Mouse (Mus musculus) ZHBTc4 (cell line): ENCODE measurements around the gene Dennd1b.

Experiments used
- DNase-seq: peaks from one replicate; pipeline ENCODE4 v3.0.0-alpha.2; 2011; ENCODE audit warnings: low read depth, low spot score

The Dennd1b gene

DNA sequence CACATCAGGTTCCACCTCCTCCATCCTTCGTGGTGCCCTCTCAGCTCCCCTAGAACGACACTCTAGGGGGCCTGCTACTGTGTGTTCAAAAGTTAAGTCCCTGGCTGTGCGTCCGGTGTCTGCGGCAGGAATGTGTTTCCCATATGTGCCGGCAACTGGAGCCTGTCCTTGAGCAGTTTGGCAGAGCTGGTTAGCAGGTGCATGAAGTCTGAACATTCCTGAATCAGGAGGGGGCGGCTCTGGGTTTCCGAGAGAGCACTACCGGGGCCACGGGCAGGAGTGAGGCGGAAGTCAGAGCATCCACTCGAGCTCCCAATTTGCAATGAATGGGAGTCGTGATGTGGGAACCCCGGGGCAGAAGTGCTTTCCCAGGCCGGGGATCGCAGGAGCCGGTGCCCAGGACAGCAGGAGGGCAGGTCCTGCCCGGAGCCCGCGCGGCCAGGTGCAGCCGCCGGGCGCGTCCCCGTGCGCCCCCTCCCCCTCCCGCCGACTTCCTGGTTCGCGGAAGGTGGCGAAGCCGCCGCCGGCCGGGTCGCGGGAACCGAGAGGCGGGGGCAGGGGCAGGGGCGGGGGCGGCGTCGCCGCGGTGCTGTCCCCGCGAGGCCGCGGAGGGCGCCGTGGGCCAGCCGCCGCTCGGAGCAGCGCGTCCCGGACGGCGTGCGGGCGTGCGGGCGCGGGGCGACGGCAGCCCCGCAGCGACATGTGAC, at the start of gene Dennd1b:
Dennd1b (plus strand) TSS at position 275 of the 707 bp plus-strand sequence.
- peak; percentile 91 for DNase-seq

DNA sequence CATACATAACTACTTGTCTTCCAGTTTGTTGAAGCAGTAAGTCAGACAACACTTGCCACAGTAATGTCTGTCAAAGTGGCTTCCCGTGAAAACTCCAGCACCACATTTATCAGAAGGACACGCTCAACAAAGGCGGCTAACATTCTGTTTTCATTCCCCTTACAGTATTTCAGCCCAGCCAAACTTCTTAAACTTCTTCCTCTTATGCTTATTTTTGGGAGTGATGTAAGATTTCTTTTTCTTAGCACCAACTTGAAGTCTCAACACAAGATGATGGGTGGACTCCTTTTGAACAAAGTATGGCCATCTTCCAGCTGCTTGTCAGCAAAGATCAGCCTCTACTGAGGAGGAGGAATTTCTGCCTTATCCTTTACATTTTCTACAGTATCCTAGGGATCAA, 47.6 kb upstream of the Dennd1b start:
- DNase-seq, result no peak

DNA sequence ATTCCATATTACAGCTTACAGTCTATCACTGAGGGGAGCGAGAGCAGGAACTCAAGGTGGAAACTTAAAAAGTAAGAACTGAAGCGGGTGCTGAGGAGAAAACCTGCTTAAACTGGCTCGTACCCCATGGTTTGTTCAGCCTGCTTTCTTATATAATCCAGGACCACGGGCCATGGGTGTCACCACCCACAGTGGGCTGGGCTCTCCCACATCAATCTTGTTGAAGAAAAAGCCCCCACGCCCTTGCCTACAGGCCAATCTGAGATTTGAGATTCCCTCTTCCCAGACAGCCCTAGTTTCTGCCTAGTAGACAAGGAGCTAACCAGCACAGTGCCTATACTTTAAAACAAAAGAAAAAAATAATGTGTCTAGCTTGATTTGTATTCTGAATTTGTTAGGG, 43.6 kb upstream of the Dennd1b start:
- no peak for DNase-seq

DNA sequence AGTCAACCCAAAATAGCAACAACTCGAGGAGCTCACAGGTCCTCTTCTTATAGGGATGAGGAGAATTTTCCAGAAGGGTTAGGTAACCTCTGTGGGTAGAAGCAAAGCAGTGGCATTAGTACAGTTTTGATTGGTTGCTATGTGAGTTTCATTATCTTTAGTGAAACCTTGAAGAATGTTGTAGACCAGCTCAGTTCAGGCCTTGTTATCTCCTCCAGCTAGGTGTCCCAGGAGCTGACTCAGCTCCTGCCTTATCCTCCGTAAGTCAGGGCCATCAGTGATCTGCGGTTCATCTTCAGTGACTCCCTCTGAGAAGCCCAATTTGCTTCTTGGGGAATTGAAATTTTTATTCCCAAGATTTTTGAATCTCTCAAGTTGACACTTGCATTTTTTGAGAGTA, 43.2 kb upstream of the Dennd1b start:
- DNase-seq, result no peak

DNA sequence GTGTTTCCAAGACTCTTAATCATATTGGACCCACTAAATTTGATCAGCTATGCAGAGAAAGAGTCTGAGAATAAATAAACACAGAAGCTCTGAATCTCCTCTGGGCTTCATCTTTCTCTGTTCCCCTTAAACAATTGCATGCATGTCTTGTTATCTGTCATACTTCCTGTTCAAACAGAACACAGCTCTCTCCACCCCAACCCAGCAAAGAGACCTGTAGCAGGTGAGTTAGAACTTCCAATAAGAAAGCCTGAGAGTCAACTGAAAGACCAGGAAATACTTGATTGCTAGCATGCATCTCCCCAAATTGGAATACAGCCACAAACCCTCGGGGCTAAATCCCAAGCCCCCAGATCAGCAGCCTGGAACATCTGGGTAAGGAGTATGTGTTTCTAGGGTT, 42.4 kb upstream of the Dennd1b start:
- no peak for DNase-seq

DNA sequence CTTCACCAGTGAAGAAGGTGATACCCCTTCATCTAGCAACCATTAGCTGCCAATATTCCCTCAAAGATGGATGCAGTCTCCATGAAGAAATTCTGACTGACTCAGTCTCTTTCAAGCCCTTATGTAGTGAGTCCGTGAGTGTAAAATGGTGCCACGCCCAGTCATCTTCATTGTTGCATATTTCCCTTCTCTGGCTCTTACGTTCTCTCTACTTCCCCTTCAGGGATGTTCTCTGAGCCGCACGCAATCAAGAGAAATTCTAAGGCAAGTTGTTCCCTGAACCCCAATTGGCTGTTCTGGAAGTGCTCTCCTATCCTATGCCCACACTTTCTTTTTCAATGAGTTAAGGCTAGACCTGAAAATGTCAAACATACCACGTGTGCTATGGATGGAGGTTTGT, 40.3 kb upstream of the Dennd1b start:
- no peak for DNase-seq

DNA sequence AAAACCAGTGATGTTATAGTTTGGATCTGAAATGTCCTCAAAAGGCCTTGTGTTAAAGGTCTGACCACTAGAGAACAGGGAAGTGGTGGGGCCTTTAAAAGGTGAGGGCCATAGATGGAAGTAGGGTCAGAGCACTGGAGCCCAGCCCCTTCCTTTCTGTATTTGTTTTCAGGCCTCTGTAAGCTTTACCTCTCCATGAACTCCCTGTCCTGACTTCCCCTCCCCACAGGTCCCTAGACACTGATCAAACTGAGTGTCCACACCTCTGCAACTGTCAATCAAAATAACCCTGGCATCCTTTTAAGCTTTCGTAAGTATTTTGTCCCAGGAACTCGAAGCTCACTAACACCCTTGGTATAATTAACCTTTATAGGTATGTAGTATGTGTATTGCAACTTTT, 39.0 kb upstream of the Dennd1b start:
- no peak for DNase-seq

DNA sequence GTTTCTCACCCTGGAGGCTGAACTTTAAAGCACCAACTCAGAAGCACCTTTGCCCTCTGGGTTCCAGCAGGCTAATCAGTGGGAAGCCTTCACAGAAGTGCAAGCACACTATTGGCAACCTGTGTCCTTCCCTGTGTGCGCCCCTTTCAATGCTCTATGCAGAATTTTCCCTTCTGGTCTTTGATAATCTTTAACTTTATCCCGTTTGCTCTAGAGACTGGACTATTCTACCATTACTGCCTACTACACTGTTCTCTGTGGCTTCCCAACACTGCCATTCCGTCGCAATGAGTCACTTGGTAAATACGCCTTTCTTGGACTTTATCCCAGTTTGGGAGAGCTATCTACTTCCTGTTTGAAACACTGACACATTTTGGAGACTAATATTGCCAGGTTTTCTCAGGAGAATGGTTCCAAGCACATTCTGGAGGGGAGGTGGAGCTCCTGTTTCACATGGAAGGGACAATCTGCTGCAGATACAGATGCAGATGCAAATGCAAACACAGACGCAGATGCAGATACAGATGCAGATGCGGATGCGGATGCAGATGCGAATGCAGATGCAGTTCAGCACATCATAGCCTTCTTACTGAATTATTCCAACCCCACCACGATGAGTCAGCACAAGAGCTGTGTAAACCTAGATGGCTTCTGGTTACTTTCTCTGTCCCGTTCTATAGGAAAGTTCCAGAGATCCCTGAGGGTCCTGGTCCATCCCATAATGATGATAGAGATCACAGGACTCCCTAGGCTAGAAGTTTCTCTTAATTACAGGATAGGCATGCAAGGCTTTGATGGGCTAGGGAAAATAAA, 34.4 kb upstream of the Dennd1b start:
- no peak for DNase-seq

DNA sequence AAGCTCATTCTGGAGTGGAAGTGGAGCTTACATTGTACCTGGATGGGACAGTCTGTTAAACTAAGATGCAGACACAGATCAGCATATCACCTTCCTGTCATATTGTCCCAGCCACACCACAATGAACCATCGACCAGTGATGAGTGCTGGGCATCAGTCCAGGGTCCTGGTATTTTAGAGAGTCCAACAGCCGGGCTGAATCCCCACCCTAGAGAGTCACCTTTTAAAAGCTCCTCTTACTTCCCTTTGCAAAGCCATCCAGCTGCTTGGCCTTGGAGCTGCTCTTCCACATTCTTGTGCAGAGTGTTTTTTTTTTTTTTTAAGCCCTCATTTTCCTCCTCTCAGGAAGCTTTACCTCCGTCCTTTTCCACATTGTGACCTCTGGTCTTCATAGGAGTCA, 33.2 kb upstream of the Dennd1b start:
- DNase-seq, result peak; percentile 12

DNA sequence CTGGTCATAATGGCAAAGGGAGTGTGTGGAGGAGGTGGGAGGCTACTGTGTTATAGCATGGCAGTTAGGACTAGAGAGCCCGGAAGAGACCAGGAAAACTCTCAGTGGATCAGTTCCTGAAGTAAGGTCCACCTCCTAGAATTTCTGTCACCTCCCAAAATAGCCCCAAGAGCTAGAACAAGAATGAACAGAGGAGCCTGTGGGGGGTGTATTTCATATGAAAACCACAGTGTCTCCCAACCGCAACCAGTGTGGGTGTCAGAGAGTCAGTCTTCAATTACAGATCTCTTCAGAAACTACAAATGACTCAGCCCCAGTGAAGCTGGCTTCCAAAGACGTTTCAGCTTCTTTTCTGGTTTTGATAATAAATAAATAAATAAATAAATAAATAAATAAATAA, 32.4 kb upstream of the Dennd1b start:
- DNase-seq, result no peak

DNA sequence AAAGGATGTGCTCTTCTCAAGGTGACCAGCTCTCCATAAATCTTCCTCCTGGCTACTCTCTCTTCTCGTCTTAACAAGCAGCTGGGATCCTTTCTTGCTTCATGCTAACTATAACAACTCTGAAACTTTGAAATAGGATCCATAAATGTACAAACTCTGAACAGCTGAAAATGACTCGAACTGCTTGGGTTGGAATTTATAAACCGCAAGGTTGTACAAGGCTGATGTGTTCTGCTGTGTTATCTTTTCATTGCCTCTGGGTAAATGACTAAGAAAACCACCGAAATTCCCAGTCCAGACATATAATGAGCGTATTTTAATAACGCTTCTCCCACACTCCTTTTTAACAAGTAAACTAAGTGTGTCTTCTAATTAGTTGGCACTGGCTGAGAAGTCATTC, 27.1 kb upstream of the Dennd1b start:
- DNase-seq, result no peak

DNA sequence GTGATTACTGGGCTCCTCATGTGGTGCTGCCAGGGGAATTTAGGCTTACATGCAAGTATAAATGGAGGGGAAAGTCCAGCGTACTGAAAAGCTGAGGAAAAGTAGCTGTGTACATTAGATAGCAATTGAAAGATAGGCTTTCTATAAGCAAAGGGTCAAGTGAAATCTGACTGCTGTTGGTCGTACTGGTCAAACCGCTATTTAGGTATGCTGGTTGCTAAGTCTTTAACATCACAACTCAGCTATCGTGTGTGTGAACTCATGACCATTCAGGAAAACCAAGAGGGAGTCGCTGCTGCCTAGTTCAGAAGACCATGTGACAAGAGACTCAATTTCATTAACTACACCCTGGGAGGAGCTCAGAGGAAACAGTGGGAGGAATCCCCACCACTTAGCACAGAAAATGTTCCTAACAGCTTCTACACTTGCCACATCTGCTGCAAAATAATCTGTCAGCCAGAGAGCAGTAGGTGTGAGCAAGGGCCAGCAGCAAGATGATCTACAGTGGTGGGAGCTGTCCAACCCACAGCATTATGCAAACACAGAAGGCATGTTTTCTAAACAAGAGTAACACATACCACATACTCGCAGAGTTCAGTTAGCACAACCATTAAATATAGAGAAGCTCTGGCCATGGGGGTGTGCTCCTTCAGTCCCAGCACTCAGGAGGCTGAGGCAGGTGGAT, 25.4 kb upstream of the Dennd1b start:
- peak; percentile 21 for DNase-seq

DNA sequence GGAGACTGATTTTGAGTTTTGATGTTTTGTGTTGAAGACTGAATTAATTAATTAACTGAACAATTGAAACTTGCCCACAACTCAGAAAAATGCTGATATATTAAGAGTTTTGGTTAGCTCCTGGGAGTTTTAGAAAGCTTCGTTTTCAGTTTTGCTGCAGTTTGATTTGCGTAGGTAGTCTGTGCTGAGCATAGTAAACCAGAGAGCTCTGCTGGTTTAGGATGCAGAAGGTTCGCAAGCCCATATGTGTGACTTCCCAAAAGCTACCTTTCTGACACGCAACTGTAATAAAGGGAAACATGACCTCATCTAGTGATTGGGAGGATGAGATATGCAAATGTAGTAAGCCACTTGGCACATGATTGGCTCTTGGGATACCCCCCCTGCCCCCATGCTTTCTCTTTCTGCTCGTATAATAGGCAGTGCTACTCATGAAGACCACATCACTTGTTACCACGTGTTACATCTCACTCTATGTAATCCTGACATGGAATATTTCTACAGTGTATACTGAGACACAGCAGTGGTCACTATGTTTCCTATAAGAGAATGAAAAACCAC, 23.6 kb upstream of the Dennd1b start:
- DNase-seq, result no peak

DNA sequence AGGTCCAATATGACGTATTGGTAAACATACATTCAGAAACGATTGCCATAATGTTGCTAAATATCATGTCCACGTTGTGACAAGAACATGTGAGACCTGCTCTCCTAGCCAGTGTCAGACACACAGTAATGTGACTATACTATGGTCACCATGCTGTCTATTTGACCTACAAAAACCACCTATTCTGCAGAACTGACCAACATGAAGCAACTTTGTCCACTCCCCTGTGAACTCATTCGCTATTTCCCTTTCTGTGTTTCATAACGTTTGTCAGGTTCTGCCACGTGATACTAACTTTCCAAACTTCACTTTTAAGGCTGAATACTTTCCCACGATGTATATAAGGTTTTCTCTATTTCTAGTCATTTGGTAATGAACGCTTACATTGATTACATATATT, 22.8 kb upstream of the Dennd1b start:
- no peak for DNase-seq

DNA sequence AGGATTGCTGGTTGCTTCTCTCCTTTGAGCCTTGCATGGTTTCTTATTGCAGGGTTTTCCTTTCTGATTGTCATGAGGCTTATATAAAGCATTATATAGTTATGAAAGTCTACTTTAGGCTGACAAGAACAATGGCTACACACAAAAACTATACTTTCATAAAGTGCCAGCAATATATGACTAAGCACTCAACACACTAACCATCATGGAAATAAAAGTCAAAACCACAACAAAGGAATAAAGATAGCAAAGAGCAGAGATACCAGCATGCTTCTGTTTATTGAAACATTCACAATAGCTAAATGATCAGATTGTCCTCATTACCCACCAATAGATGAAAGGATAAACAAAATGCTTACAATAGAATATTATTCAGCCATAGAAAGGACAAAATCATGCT, 11.1 kb upstream of the Dennd1b start:
- no peak for DNase-seq

DNA sequence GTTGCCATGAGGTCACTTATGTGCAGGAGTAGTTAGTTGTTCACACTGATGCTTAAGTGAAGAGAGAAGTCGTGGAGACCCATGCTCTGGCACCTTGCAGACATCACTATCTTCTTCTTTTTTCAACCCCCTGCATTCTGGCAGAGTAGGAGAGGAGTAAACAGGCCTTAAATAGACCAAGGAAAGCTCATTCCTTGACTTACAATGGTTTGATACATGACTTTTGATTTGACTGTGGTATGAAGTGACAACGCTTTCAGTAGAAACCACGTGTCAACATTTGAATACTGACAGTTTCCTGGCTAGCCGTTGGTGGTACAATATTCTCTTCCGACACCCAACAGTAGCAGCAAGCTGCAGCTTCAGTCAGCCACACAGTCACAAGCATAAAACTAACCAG, 8.3 kb upstream of the Dennd1b start:
- no peak for DNase-seq

DNA sequence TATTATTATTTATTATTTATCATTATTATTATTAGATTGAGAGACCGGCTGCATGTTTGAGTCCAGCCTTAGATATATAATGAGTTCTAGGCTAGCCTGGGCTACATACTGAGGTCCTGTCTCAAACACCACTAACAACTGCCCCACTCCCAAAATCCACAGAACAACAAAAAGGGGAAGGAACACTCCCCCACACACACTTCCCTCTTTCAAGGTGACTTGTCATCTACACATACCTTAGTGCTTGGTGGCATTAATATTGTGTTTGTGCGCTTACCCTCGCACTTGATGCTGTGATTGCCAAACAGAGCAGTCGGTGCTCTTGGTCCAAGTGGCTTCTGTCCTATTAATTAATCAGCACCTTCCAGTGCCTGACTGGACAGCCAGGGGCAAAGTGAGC, 7.8 kb upstream of the Dennd1b start:
- no peak for DNase-seq

DNA sequence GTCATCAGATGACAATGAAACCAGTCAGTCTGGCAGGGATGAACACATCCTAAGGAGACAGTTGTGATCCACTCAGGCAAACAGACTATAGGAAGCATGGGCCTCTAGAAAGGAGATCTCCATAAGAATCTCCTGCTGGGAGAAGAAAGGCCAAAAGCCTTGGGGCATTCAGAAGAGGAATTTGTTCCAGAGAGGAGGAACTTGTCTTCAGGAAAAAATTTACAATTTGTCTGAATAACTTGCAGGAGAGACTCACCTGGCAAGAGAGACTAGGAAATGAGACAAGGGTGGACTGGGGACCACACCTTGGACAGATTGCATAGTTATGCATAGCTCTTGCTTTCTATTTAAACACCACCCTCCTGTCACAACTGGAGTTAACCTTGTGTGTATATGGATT, 6.7 kb upstream of the Dennd1b start:
- DNase-seq, result peak; percentile 81

DNA sequence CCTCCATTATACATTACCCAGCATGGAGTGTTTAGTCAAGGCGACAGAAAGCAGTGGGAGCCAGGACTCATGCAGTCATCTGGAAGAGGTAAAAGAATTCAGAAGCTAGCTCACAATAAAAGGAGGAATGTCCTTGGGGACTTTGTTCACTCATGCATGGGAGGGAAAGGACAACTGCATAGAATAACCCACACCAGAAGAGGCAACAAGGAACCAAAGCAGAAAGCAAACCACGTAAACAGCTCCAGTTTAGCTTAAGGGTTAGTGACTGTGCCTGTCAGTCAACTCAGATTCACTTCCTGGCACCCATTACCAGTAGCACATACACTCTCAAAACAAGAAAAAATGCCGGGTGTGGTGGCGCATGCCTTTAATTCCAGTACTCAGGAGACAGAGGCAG, 6.1 kb upstream of the Dennd1b start:
- DNase-seq, result peak; percentile 73

DNA sequence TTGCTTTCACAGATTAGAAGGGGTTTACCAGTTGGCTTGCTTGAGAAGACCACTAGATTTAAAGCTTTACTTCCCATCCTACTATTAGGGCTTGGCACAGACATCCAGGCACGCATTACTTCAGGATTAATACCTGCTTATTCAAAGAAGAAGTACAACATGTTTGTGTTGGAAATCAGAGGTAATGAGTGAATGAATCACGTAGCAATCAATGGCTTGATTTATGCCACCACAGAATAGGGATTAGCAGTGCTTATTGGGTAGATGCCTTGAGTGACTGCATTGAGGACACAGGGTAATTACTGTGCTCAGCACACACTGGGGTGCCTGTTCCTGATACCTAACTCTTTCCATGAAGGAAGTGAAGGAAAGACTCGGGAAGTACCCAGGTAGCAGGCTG, 4.4 kb upstream of the Dennd1b start:
- DNase-seq, result no peak

DNA sequence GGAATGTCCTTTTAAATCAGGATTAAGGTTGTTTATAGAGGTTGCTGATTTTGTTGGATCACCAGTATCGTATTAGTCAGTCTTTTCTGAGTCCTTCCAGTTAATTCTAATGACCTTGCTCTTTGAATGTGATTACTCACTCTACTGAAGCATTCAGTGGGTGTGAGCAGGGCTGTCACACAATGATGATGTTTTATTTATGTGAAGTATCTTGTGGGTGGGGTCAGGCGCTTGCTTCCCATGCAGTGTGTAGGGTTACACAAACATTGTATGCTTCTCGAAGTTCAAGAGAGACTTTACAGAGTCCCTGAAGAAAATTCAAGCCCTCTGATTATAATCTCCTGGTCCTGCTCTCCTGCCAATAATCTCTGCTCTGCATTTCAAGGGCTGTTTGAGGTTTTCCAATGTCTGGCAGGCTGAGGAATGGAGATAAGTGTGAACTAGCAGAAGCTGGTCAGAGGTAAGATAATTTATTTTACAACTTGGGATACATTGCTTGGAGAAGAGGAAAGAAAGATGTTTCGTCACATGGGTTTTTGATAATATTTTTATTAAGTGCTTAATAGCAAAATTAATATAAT, 3.2 kb upstream of the Dennd1b start:
- DNase-seq, result no peak
